Mouse (Mus musculus) G1E (cell line): ENCODE measurements around the gene Mb.

ENCODE experiments used
- CTCF ChIP-seq: IDR thresholded peaks from 2 replicates; pipeline ENCODE4 v1.5.1; 2012; ENCODE audit warnings: low read depth, low read length, inconsistent platforms, mixed read lengths
- GATA1 ChIP-seq: IDR thresholded peaks from 2 replicates; pipeline ENCODE4 v1.6.1; 2012; ENCODE audit warnings: borderline replicate concordance, low read length, inconsistent platforms, mixed read lengths
- GATA2 ChIP-seq: IDR thresholded peaks from 2 replicates; pipeline ENCODE4 v1.6.1; 2012; ENCODE audit warnings: low read depth, low read length, inconsistent platforms, borderline replicate concordance
- POLR2AphosphoS5 ChIP-seq: IDR thresholded peaks from 2 replicates; pipeline ENCODE4 v1.6.1; 2012; ENCODE audit warnings: low read depth, low read length, inconsistent platforms; ENCODE audit not compliant: insufficient replicate concordance
- TAL1 ChIP-seq: conservative IDR thresholded peaks from 2 replicates; pipeline ENCODE4 v1.6.1; 2012; ENCODE audit warnings: low read depth, low read length, inconsistent platforms, mixed read lengths

- TF ChIP-seq GATA1 (no peak), POLR2AphosphoS5 (no peak), CTCF (no peak), TAL1 (no peak), GATA2 (no peak)
These were observed 22.2 kb upstream of the Mb start for GRCm38 (mm10) chr15:77072556-77073163.
